Mouse (Mus musculus) olfactory bulb, adult 2 months (tissue): ENCODE data around the gene Galnt10.

Experiments
- CTCF ChIP-seq: fragments of 200-500 bp; IDR thresholded peaks from 2 replicates; pipeline ENCODE4 v1.5.1; 2012; ENCODE audit warnings: low read depth, mild to moderate bottlenecking, low read length, moderate library complexity; ENCODE audit not compliant: insufficient read depth
- POLR2A ChIP-seq: fragments of 200-500 bp; IDR thresholded peaks from 2 replicates; pipeline ENCODE4 v1.6.1; 2012; ENCODE audit warnings: mild to moderate bottlenecking, low read depth, low read length, moderate library complexity; ENCODE audit not compliant: insufficient read depth

DNA sequence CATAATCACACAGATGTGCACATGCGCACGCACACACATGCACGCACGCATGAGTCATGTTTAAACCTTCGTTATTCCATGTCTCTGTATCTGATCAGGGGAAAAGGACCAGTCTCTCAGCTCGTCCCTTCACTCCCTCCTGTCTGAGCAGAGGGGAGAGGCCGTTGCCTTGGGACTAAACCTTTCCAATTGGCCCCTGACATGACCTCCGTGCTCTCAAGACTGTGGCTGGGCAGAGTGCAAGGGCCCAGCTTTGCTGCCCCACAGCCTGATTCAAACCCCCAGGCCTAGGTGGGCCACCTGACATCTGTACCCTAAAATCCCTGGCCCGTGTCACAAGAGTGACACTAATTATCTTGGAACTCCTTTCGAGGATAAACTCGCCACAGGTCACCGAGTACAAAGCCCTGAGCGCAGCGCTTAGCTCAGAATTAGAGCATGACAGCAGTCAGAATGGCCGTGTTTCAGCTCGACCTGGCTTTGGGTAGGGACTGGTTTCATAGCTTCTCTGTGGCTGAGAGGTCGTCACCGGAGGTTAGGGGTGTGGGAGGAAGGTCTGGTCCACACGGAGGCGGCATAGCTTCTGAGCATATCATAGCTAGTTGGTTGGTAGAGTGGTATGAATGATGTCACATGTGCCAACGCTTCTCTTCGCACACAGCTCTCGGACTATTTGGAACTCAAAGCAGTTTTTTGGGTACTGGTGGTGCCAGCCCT, 7.1 kb downstream of the Galnt10 start:
- TF ChIP-seq CTCF (no peak), POLR2A (no peak)
